Mouse (Mus musculus) gastrocnemius, postnatal 36 days (tissue): ENCODE results near the gene Cdk8. TPM values are rescaled to one million over a fixed set of nuclear protein-coding genes. Genes with fewer than 3 reads are reported as not detected.

Experiments
- DNase-seq, 2 experiments: peaks; one replicate each; pipeline ENCODE4 v3.0.0; 2022
- intact Hi-C: fragments of 180-260 bp; cut with DNase I; formaldehyde crosslinking; loops from one replicate; pipeline ENCODE4 v1.15.1; 2025
- total RNA-seq, 2 experiments: library from RNA; stranded (reverse); gene quantifications; 2 replicates each; pipeline ENCODE4 v1.2.3; 2021

The Cdk8 gene
- total RNA-seq, 2 experiments from 2014 or later, result 15.4 to 16.7 TPM

- intact Hi-C loops, result no loop called here
Observed at GRCm38 (mm10) chr5:146231655-146231996, 596 bp downstream of the Cdk8 start.

GRCm38 (mm10) chr5:146232056-146232675 is 1.1 kb downstream of the Cdk8 start:
- DNase-seq, result no peak
- intact Hi-C loops, result no loop called here

More at GRCm38 (mm10) chr5:146231655-146231996, 596 bp downstream of the Cdk8 start:
- DNase-seq, result peak in 1 of 2 experiments; percentile 45

- DNase-seq, result no peak
- intact Hi-C loops, result no loop called here
Observed at GRCm38 (mm10) chr5:146232816-146233215, 1.8 kb downstream of the Cdk8 start.

GRCm38 (mm10) chr5:146234336-146234735 is 3.3 kb downstream of the Cdk8 start:
- no peak for DNase-seq
- intact Hi-C loops, result no loop called here

- DNase-seq, result no peak
- intact Hi-C loops, result no loop called here
Observed at GRCm38 (mm10) chr5:146238274-146238673, 7.2 kb downstream of the Cdk8 start.

- DNase-seq, result no peak
- intact Hi-C loops, result no loop called here
Observed at GRCm38 (mm10) chr5:146240771-146241170, 9.7 kb downstream of the Cdk8 start.

- intact Hi-C loops, result no loop called here
- DNase-seq, result no peak
Observed at GRCm38 (mm10) chr5:146241202-146241601, 10.2 kb downstream of the Cdk8 start.

- no peak for DNase-seq
- intact Hi-C loops, result no loop called here
Observed at GRCm38 (mm10) chr5:146245193-146245592, 14.2 kb downstream of the Cdk8 start.

- intact Hi-C loops, result no loop called here
- no peak for DNase-seq
Observed at GRCm38 (mm10) chr5:146245646-146246370, 14.8 kb downstream of the Cdk8 start.

- intact Hi-C loops, result no loop called here
Observed at GRCm38 (mm10) chr5:146246386-146246785, 15.4 kb downstream of the Cdk8 start.

GRCm38 (mm10) chr5:146247709-146248108 is 16.7 kb downstream of the Cdk8 start:
- no peak for DNase-seq
- intact Hi-C loops, result no loop called here

More at GRCm38 (mm10) chr5:146246386-146246785, 15.4 kb downstream of the Cdk8 start:
- DNase-seq, result no peak

- no peak for DNase-seq
Observed at GRCm38 (mm10) chr5:146248746-146249145, 17.7 kb downstream of the Cdk8 start.

GRCm38 (mm10) chr5:146250369-146251075 is 19.5 kb downstream of the Cdk8 start:
- no peak for DNase-seq
- intact Hi-C loops, result no loop called here

More at GRCm38 (mm10) chr5:146248746-146249145, 17.7 kb downstream of the Cdk8 start:
- intact Hi-C loops, result no loop called here

- intact Hi-C loops, result no loop called here
Observed at GRCm38 (mm10) chr5:146251663-146252429, 20.8 kb downstream of the Cdk8 start.

GRCm38 (mm10) chr5:146253644-146254043 is 22.6 kb downstream of the Cdk8 start:
- intact Hi-C loops, result no loop called here
- peak in 1 of 2 experiments; percentile 16 for DNase-seq

More at GRCm38 (mm10) chr5:146251663-146252429, 20.8 kb downstream of the Cdk8 start:
- DNase-seq, result no peak

GRCm38 (mm10) chr5:146260003-146260402 is 29.0 kb downstream of the Cdk8 start:
- DNase-seq, result no peak
- intact Hi-C loops, result no loop called here

- intact Hi-C loops, result no loop called here
- DNase-seq, result no peak
Observed at GRCm38 (mm10) chr5:146265934-146266591, 35.0 kb downstream of the Cdk8 start.

GRCm38 (mm10) chr5:146267776-146268175 is 36.7 kb downstream of the Cdk8 start:
- DNase-seq, result no peak
- intact Hi-C loops, result no loop called here

- intact Hi-C loops, result no loop called here
- DNase-seq, result no peak
Observed at GRCm38 (mm10) chr5:146270593-146270992, 39.6 kb downstream of the Cdk8 start.

GRCm38 (mm10) chr5:146271662-146272061 is 40.6 kb downstream of the Cdk8 start:
- DNase-seq, result no peak
- intact Hi-C loops, result no loop called here
